Mouse (Mus musculus) lung, embryonic 14.5 days (tissue): ENCODE results near the gene Gpr89. TPM values are rescaled to one million over a fixed set of nuclear protein-coding genes. Genes with fewer than 3 reads are reported as not detected.
A peak's percentile ranks its signal among the peaks of the same experiment; 100 is the strongest.

ENCODE experiments used
- ATAC-seq: fragments of 200-750 bp; cut with Nextera tagmentation; 2 replicates; pipeline ENCODE4 v1.8.0; 2017; ENCODE audit warnings: mild to moderate bottlenecking, moderate TSS enrichment, moderate library complexity; ENCODE audit not compliant: insufficient read depth
- DNase-seq: peaks from one replicate; pipeline ENCODE4 v3.0.0-alpha.2; 2015
- H3K27ac ChIP-seq: fragments of 300-500 bp; sonication (generic); 2 replicates; pipeline ENCODE4 v1.5.1; 2014; ENCODE audit warnings: low read depth, mild to moderate bottlenecking, moderate library complexity
- H3K27me3 ChIP-seq: fragments of 300-500 bp; sonication (generic); 2 replicates; pipeline ENCODE4 v1.6.1; 2014; ENCODE audit warnings: low read length, control low read depth; ENCODE audit not compliant: insufficient read depth
- H3K36me3 ChIP-seq: fragments of 300-500 bp; sonication (generic); 2 replicates; pipeline ENCODE4 v1.6.1; 2014; ENCODE audit warnings: control low read depth; ENCODE audit not compliant: insufficient read depth
- H3K4me1 ChIP-seq: fragments of 300-500 bp; sonication (generic); 2 replicates; pipeline ENCODE4 v1.6.1; 2014; ENCODE audit warnings: antibody characterized with exemption, control low read depth; ENCODE audit not compliant: insufficient read depth
- H3K4me2 ChIP-seq: fragments of 300-500 bp; sonication (generic); 2 replicates; pipeline ENCODE4 v1.6.1; 2014; ENCODE audit warnings: mild to moderate bottlenecking
- H3K4me3 ChIP-seq: fragments of 300-500 bp; sonication (generic); 2 replicates; pipeline ENCODE4 v1.5.1; 2014; ENCODE audit warnings: low read depth, low read length
- H3K9ac ChIP-seq: fragments of 300-500 bp; sonication (generic); 2 replicates; pipeline ENCODE4 v1.6.1; 2014
- H3K9me3 ChIP-seq: fragments of 300-500 bp; sonication (generic); 2 replicates; pipeline ENCODE4 v1.6.1; 2016; ENCODE audit warnings: low read depth, low read length, control low read depth
- CTCF ChIP-seq: IDR thresholded peaks from 2 replicates; pipeline ENCODE4 v1.5.1; 2016; ENCODE audit warnings: antibody characterized with exemption, low read depth
- WGBS: fragments of 180-500 bp; shearing (Covaris S2); extraction: QIAGEN DNeasy Blood & Tissue Kit; methylation state at CpG from one replicate; pipeline ENCODE4 v1.1.7; 2014; 5-methylcytosine and 5-hydroxymethylcytosine counted together
- polyA plus RNA-seq: library from polyadenylated mRNA; unstranded; fragments of >200 nt; fragmentation: Nextera tagmentation; extraction: Ambion mirVana; gene quantifications from 2 replicates; pipeline ENCODE4 v1.2.1, GENCODE M21; 2014

Gpr89 gene
- polyA plus RNA-seq, 1 experiment from 2014 or later = 35.4 TPM

GRCm38 (mm10) chr3:96925920-96926319 lies 20.8 kb upstream of the Gpr89 start, which contains the start of gene Gja8:
TSS of gene Gja8 (minus strand) at chr3:96926020.
- H3K36me3 ChIP-seq = no peaks in the 10 kb centered on the region
- no peaks in the 10 kb centered on the region for H3K27me3 ChIP-seq
- H3K4me1 ChIP-seq = no peaks in the 10 kb centered on the region
- 65% methylated on average over 6 of the region's 6 CpGs for WGBS
- TF ChIP-seq CTCF = no peak
- no peak within 1 kb of the TSS for H3K9ac ChIP-seq
- no peak within 1 kb of the TSS for H3K4me3 ChIP-seq
- H3K27ac ChIP-seq = no peak within 1 kb of the TSS
- H3K9me3 ChIP-seq = no peaks in the 10 kb centered on the region
- no peak within 1 kb of the TSS for H3K4me2 ChIP-seq
- ATAC-seq (no peak), DNase-seq (no peak)

GRCm38 (mm10) chr3:96924631-96925030 lies 19.5 kb upstream of the Gpr89 start:
- no peak for ATAC-seq
- H3K27ac ChIP-seq = no peak overlapping the region
- WGBS = 83% methylated on average over 4 of the region's 4 CpGs

DNA sequence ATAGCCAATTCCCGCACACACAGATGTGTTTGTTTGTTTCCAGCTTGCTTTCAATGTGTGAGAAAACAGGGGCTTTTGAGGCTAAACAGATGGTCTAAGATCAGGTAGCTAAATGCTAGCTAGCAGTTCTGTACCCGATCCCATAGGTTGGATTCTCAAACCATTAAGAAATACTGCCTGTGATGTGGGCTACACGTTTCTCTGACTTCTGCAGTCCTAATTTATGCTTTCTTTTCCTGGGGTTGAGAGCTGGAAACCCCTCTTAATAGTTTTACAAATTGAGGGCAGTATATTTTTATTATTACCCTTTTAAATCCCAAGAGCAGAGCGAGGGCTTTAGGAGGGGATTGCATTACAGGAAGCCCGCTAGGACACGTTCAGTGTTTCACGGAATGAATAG lies 15.8 kb upstream of the Gpr89 start:
- Histone ChIP-seq H3K4me1 (no peaks in the 10 kb centered on the region), H3K9ac (no peak overlapping the region), H3K9me3 (no peaks in the 10 kb centered on the region), H3K27ac (no peak overlapping the region), H3K27me3 (no peaks in the 10 kb centered on the region), H3K4me3 (no peak overlapping the region), H3K4me2 (no peak overlapping the region), H3K36me3 (no peaks in the 10 kb centered on the region)
- ATAC-seq = no peak
- DNase-seq = no peak
- WGBS = 73% methylated on average over 7 of the region's 7 CpGs
- no peak for TF ChIP-seq CTCF

More at GRCm38 (mm10) chr3:96924631-96925030, 19.5 kb upstream of the Gpr89 start:
- no peak overlapping the region for H3K4me3 ChIP-seq
- no peaks in the 10 kb centered on the region for H3K27me3 ChIP-seq
- H3K36me3 ChIP-seq = no peaks in the 10 kb centered on the region
- no peak overlapping the region for H3K4me2 ChIP-seq
- H3K9me3 ChIP-seq = no peaks in the 10 kb centered on the region
- no peak for DNase-seq
- no peaks in the 10 kb centered on the region for H3K4me1 ChIP-seq
- H3K9ac ChIP-seq = no peak overlapping the region
- no peak for TF ChIP-seq CTCF

GRCm38 (mm10) chr3:96905592-96905991 lies 446 bp upstream of the Gpr89 start:
- DNase-seq (no peak), ATAC-seq (peak; percentile 51; the same call in 1 of the 2 replicates)
- Histone ChIP-seq H3K27me3 (0 out of 2 replicates have a peak, but pooled peaks cover 4% of the 10 kb centered on the region), H3K4me1 (no peaks in the 10 kb centered on the region), H3K27ac (no peak overlapping the region), H3K9me3 (no peaks in the 10 kb centered on the region), H3K36me3 (no peaks in the 10 kb centered on the region), H3K4me2 (peak overlapping the region; percentile 85), H3K9ac (peak overlapping the region; percentile 79), H3K4me3 (peak overlapping the region; percentile 98)
- 42% methylated on average over 9 of the region's 9 CpGs for WGBS
- no peak for TF ChIP-seq CTCF

GRCm38 (mm10) chr3:96904393-96904792 lies 753 bp downstream of the Gpr89 start, which contains the start of gene Gja5:
TSS of gene Gja5 (plus strand) at chr3:96904693.
- Histone ChIP-seq H3K36me3 (no peaks in the 10 kb centered on the region), H3K27me3 (0 out of 2 replicates have a peak, but pooled peaks cover 4% of the 10 kb centered on the region), H3K27ac (no peak within 1 kb of the TSS), H3K4me1 (no peaks in the 10 kb centered on the region), H3K4me2 (peak within 1 kb of the TSS; percentile 85), H3K4me3 (peak within 1 kb of the TSS; percentile 98), H3K9ac (peak within 1 kb of the TSS; percentile 79), H3K9me3 (no peaks in the 10 kb centered on the region)
- no peak for TF ChIP-seq CTCF
- no peak for DNase-seq
- WGBS = 14% methylated on average over 14 of the region's 14 CpGs
- no peak for ATAC-seq

GRCm38 (mm10) chr3:96902336-96902999 lies 2.7 kb downstream of the Gpr89 start:
- no peaks in the 10 kb centered on the region for H3K9me3 ChIP-seq
- DNase-seq (no peak), ATAC-seq (no peak)
- 90% methylated on average over 4 of the region's 4 CpGs for WGBS
- no peak overlapping the region for H3K27ac ChIP-seq
- no peak overlapping the region for H3K9ac ChIP-seq
- H3K36me3 ChIP-seq = no peaks in the 10 kb centered on the region
- no peak overlapping the region for H3K4me3 ChIP-seq
- H3K4me1 ChIP-seq = no peaks in the 10 kb centered on the region
- no peak for TF ChIP-seq CTCF
- H3K27me3 ChIP-seq = 0 out of 2 replicates have a peak, but pooled peaks cover 4% of the 10 kb centered on the region
- no peak overlapping the region for H3K4me2 ChIP-seq

DNA sequence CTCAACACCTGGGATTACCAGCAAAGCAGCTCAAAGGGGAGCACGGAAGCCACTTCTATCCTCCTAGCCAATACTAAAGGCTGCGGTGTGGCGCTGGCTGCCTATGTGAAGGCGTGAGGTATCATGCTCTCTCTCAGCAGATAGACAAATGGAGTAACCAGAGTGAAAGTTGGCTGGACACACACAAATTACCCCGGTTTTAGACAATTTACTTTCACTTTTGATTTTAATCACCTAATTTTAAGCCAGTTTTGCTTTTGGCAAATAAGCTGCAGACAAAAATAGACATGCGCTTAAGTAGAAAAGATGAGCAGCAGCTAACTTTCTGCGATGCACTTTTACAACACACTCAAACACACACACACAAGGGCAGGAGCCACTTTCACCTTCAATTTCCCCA lies 21.5 kb downstream of the Gpr89 start:
- no peak for DNase-seq
- no peak for ATAC-seq
- Histone ChIP-seq H3K27ac (no peak overlapping the region), H3K27me3 (no peaks in the 10 kb centered on the region), H3K36me3 (peaks cover 54% of the 10 kb centered on the region; the same call in 1 of the 2 replicates), H3K4me1 (no peaks in the 10 kb centered on the region), H3K4me2 (no peak overlapping the region), H3K9ac (no peak overlapping the region), H3K9me3 (no peaks in the 10 kb centered on the region), H3K4me3 (no peak overlapping the region)
- no peak for TF ChIP-seq CTCF
- 94% methylated on average over 7 of the region's 7 CpGs for WGBS
